Mouse (Mus musculus): Measurements from ENCODE around the gene Rhox3f. TPM values are rescaled to one million over a fixed set of nuclear protein-coding genes. Genes with fewer than 3 reads are reported as not detected.
"Not testable (repeated sequence)": the region's sequence is repeated elsewhere in the genome, so short reads cannot be mapped to it uniquely, and the experiment has no call there.

Gene Rhox3f
- not detected for polyA plus RNA-seq (2017; shearing (Covaris generic))

DNA sequence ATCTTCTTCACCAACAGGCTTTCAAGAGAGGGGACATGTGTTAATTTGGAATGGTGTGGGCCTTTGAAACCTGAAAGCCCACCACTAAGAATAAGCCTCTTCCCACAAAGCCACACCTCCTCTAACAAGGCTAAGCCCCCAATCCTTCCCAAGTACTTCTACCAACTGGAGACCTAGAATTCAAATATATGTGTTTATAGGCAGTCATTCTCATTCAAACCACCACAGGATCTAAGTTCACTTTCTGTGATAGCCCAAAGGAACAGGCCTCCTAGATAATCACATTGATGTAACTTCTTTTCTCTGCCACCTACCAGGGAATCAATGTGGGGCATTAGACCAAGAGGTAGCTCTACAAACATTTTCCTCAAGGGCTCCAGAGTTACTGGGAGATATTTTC lies at the start of gene Rhox3f:
TSS of gene Rhox3f (plus strand) at position 301 of the 400 bp plus-strand sequence.
- ATAC-seq, result not testable (repeated sequence)

DNA sequence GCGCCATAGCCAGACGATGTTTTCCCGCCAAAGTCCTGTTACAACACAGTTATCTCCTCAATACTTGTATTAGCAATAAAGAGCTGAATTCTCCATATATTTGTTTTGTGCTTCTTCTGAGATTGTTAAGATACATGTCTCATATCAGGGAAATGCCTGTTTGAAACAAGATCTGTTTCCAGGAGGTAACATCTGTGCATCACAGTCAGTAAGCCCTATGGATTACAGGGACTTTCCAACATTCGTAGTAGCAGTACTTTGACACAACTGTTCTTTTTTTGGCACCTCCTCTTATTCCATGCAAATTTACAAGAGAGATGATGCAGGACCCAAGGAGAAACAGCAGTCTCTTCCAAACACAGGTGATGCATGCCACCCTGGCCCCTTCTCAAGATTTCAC lies 39.1 kb upstream of the Rhox3f start, which contains the start of gene Rhox3e:
TSS of gene Rhox3e (plus strand) at position 301 of the 400 bp plus-strand sequence.
- ATAC-seq, result not testable (repeated sequence)

DNA sequence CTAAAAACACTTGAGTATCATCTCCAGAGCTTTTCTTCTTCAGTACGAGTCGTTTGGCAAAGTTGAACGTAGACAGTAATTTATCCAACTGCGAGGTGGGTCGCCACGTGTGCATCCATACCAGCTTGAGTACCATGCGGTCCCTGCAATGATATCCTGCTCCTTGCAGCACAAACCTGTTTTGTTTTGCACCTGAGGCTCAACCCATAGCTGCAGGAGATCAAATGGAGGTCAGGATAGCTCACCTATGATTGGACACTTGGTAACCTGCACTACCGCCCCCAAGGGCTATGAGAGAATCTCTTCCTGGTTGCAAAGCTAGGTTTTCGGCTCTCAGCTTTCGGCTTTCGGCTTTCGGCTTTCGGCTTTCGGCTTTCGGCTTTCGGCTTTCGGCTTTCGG lies 23.7 kb upstream of the Rhox3f start, which contains the start of gene Rhox4e:
TSS of gene Rhox4e (plus strand) at position 301 of the 400 bp plus-strand sequence.
- ATAC-seq, result not testable (repeated sequence)

DNA sequence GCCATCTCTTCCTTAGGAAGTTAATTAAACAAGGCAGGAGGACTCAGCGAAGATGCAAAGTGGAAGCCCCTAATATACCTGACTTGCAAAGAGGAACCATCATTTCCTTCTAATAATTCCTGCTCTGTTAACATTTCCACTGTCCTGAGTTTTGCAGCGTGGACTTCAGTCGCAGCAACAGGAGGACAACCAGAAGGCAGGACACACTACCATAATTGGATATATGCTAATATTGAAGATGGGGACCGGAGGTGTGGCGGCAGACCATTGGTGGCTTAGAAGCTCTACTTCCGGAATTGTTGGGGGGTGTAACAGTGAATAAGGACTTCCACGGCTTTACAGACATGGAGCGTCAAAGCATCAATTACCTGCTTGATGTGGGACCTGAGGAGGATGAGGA lies 9.7 kb upstream of the Rhox3f start, which contains the start of gene Rhox2f:
TSS of gene Rhox2f (plus strand) at position 301 of the 400 bp plus-strand sequence.
- not testable (repeated sequence) for ATAC-seq

DNA sequence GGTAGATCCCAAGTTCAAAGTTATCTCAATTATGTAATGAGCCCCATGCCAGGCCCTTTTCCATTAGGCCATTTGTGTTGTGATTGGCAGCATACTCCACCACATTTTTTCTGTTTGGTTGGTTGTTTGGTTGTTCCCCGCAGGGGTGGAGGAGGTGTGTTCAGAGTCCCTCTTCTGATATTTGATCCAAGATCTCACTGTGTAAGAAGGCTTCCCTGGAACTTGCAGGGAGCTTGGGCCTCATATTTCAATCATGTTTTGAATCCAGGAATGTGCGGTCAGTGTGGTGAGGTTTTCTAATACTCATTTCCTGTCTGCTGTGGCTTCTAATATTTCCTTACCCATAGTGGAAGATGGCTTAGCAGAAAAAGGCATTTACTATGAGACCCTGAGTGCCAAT lies 8.2 kb upstream of the Rhox3f start:
- not testable (repeated sequence) for ATAC-seq

DNA sequence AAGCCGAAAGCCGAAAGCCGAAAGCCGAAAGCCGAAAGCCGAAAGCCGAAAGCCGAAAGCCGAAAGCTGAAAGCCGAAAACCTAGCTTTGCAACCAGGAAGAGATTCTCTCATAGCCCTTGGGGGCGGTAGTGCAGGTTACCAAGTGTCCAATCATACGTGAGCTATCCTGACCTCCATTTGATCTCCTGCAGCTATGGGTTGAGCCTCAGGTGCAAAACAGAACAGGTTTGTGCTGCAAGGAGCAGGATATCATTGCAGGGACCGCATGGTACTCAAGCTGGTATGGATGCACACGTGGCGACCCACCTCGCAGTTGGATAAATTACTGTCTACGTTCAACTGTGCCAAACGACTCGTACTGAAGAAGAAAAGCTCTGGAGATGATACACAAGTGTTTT lies 26.8 kb downstream of the Rhox3f start, which contains the start of gene Rhox4f:
TSS of gene Rhox4f (minus strand) at position 101 of the 400 bp plus-strand sequence.
- not testable (repeated sequence) for ATAC-seq

DNA sequence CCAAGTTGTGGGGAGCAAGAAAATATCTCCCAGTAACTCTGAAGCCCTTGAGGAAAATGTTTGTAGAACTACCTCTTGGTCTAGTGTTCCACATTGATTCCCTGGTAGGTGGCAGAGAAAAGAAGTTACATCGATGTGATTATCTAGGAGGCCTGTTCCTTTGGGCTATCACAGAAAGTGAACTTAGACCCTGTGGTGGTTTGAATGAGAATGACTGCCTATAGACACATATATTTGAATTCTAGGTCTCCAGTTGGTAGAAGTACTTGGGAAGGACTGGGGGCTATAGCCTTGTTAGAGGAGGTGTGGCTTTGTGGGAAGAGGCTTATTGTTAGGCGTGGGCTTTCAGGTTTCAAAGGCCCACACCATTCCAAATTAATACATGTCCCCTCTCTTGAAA lies 47.7 kb downstream of the Rhox3f start, which contains the start of gene Rhox3g:
TSS of gene Rhox3g (minus strand) at position 101 of the 400 bp plus-strand sequence.
- ATAC-seq, result not testable (repeated sequence)

Other genes starting within 250 kb of the Rhox3f start
- gene Rhox3a2, start 201.0 kb upstream of the Rhox3f start, polyA plus RNA-seq (2017; shearing (Covaris generic)), result not detected
- gene Rhox4a2, start 190.1 kb upstream of the Rhox3f start, polyA plus RNA-seq (2017; shearing (Covaris generic)), result not detected
- gene Rhox2b, start 168.9 kb upstream of the Rhox3f start, polyA plus RNA-seq (2017; shearing (Covaris generic)), result not detected
- gene Rhox4b, start 148.5 kb upstream of the Rhox3f start, polyA plus RNA-seq (2017; shearing (Covaris generic)), result under 1 TPM in 1 of 2 experiments, not detected in 1; 0.33 TPM
- gene Rhox2c, start 127.3 kb upstream of the Rhox3f start, polyA plus RNA-seq (2017; shearing (Covaris generic)), result not detected
- not detected for gene Rhox3c, start 122.4 kb upstream of the Rhox3f start, polyA plus RNA-seq (2017; shearing (Covaris generic))
- not detected for gene Rhox4c, start 100.7 kb upstream of the Rhox3f start, polyA plus RNA-seq (2017; shearing (Covaris generic))
- not detected for gene Rhox2d, start 87.6 kb upstream of the Rhox3f start, polyA plus RNA-seq (2017; shearing (Covaris generic))
- gene Rhox4d, start 66.6 kb upstream of the Rhox3f start, polyA plus RNA-seq (2017; shearing (Covaris generic)), result under 1 TPM in 1 of 2 experiments, not detected in 1; 0.27 TPM
- not detected for gene Rhox2e, start 50.5 kb upstream of the Rhox3f start, polyA plus RNA-seq (2017; shearing (Covaris generic))
- gene Rhox3e, start 39.0 kb upstream of the Rhox3f start, polyA plus RNA-seq (2017; shearing (Covaris generic)), result not detected
- not detected for gene Rhox4e, start 23.6 kb upstream of the Rhox3f start, polyA plus RNA-seq (2017; shearing (Covaris generic))
- not detected for gene Rhox2f, start 9.6 kb upstream of the Rhox3f start, polyA plus RNA-seq (2017; shearing (Covaris generic))
- under 1 TPM in 1 of 2 experiments, not detected in 1; 0.45 TPM for gene Rhox4f, start 26.7 kb downstream of the Rhox3f start, polyA plus RNA-seq (2017; shearing (Covaris generic))
- not detected for gene Rhox3g, start 47.6 kb downstream of the Rhox3f start, polyA plus RNA-seq (2017; shearing (Covaris generic))
- not detected for gene Rhox2g, start 62.5 kb downstream of the Rhox3f start, polyA plus RNA-seq (2017; shearing (Covaris generic))
- gene Rhox4g, start 70.3 kb downstream of the Rhox3f start, polyA plus RNA-seq (2017; shearing (Covaris generic)), result not detected
- not detected for gene Rhox3h, start 87.8 kb downstream of the Rhox3f start, polyA plus RNA-seq (2017; shearing (Covaris generic))
- not detected for gene Rhox2h, start 92.3 kb downstream of the Rhox3f start, polyA plus RNA-seq (2017; shearing (Covaris generic))
- not detected for gene Rhox5, start 223.8 kb downstream of the Rhox3f start, polyA plus RNA-seq (2017; shearing (Covaris generic))
- gene Rhox6, start 245.9 kb downstream of the Rhox3f start, polyA plus RNA-seq (2017; shearing (Covaris generic)), result not detected

All from activated CD4-positive, CD25-positive, alpha-beta regulatory T cell, adult 4 months (primary cell).